Mouse (Mus musculus): ENCODE data around the gene Lrguk. TPM values are rescaled to one million over a fixed set of nuclear protein-coding genes. Genes with fewer than 3 reads are reported as not detected.

The Lrguk gene
- polyA plus RNA-seq, 1 experiment from 2014 or later = 0.34 TPM

- Histone ChIP-seq H3K27ac (no peak overlapping the region), H3K4me1 (peaks cover 17% of the 10 kb centered on the region), H3K4me2 (no peak overlapping the region), H3K4me3 (no peak overlapping the region), H3K9me3 (peaks cover 4% of the 10 kb centered on the region; the same call in 1 of the 2 replicates), H3K36me3 (no peaks in the 10 kb centered on the region), H3K9ac (no peak overlapping the region), H3K27me3 (no peaks in the 10 kb centered on the region)
- 85% methylated on average over 9 of the region's 9 CpGs for WGBS
- ATAC-seq (ENCODE audit: insufficient number of reproducible peaks, insufficient read depth, low FRiP score, low TSS enrichment, low read depth) = no peak
These were observed 119.8 kb downstream of the Lrguk start for GRCm38 (mm10) chr6:34149066-34149465.

DNA sequence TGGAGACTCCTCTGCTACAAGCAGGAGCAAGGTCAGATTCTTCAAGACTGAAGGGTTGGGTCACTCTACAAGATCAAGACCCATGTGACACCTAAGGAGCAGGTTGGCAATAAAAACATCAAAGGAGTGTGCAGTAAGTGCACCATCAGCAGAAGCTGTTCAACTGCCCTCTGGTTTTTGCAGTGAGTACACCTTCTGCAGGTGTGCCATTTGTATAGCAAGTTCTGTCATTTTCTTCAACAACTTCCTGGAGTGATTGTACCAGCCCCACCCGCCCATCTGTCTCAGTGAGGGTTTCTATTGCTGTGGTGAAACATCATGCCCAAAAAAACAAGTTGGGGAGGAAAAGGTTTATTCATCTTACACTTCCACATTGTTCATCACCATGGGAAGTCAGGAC, 120.6 kb downstream of the Lrguk start:
- Histone ChIP-seq H3K4me3 (no peak overlapping the region), H3K36me3 (no peaks in the 10 kb centered on the region), H3K4me2 (no peak overlapping the region), H3K9me3 (peaks cover 4% of the 10 kb centered on the region; the same call in 1 of the 2 replicates), H3K27ac (no peak overlapping the region), H3K27me3 (no peaks in the 10 kb centered on the region), H3K4me1 (peaks cover 23% of the 10 kb centered on the region), H3K9ac (no peak overlapping the region)
- 64% methylated on average over 1 of the region's 1 CpGs for WGBS
- ATAC-seq (ENCODE audit: insufficient number of reproducible peaks, insufficient read depth, low FRiP score, low TSS enrichment, low read depth) = no peak

DNA sequence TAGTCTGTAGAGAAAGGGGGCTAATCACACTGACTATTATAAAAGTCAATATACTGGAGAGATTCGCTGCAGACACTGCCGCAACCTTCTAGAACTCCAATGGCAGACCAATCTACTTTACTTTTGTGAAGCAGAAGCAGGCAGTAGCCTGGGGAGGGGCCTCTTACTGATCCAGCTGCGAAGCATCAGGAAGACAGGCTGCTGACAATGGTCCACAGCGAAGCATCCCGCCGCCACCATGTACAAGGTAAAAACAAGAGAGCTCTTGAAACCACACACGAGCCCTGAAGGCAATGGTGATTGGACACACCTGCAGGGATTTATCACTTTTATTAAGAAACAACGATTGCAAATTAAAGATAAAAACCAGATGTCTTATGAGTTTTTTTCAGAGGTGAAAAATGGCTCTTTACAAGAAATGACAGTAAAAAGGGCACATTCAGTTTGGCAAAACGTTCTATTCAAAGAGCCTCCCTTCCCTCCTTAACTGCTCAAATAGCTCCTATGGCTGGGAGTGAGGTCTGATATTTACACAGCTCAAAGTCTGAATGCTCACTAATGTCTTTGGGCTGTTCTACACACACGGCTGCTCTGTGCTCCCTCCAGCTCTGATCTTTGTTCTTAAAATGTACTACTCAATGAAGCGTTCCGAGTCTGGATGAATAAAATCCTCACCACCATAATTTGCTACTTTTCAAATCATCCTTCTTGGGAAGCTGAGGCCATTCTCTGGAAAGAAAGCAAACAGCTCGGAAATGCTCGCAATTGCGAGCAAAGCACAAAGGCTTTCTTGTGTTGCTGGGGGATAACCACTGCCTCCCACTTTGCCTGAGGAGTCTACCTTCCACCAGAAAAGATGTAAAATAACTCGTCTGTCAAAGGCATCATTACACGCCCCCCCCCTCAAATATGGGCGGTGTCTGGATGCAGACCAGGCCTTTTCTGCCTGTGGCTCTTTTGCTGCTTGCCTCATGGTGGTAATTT, 124.1 kb downstream of the Lrguk start:
- peaks cover 45% of the 10 kb centered on the region for H3K4me1 ChIP-seq
- no peak for ATAC-seq (ENCODE audit: insufficient number of reproducible peaks, insufficient read depth, low FRiP score, low TSS enrichment, low read depth)
- H3K9ac ChIP-seq = peak overlapping the region; percentile 23; the same call in 1 of the 2 replicates
- peak overlapping the region; percentile 88 for H3K27ac ChIP-seq
- no peak overlapping the region for H3K4me3 ChIP-seq
- peaks cover 19% of the 10 kb centered on the region for H3K36me3 ChIP-seq
- H3K9me3 ChIP-seq = no peaks in the 10 kb centered on the region
- no peaks in the 10 kb centered on the region for H3K27me3 ChIP-seq
- 23% methylated on average over 18 of the region's 18 CpGs for WGBS
- peak overlapping the region; percentile 25 for H3K4me2 ChIP-seq

DNA sequence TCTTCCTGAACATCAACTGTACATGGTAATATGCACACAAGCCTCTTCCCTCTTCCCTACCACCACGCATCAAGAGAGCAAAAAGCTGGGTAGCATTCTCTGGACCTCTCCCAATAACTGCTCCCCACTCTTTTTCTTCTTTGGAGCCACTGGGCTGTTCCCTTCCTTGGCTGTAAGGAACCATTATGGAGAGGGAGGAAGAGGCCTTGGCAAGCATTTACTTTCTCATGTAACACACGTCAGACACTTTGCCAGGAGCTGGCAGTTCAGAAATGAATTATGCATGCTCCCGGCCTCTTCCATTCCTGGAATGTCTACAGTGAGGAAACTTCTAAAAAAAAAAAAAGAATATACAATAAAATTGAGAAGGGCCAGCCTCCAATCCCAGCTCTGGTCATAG, 125.0 kb downstream of the Lrguk start:
- H3K4me2 ChIP-seq = peak overlapping the region; percentile 25; the same call in 1 of the 2 replicates
- 0 out of 2 replicates have a peak, but pooled peaks have one; percentile 49 for ATAC-seq (ENCODE audit: insufficient number of reproducible peaks, insufficient read depth, low FRiP score, low TSS enrichment, low read depth)
- no peak overlapping the region for H3K4me3 ChIP-seq
- H3K27ac ChIP-seq = peak overlapping the region; percentile 88
- no peaks in the 10 kb centered on the region for H3K27me3 ChIP-seq
- no peaks in the 10 kb centered on the region for H3K9me3 ChIP-seq
- WGBS = 22% methylated on average over 3 of the region's 3 CpGs
- H3K9ac ChIP-seq = 0 out of 2 replicates have a peak overlapping the region, but pooled peaks have one; percentile 23
- peaks cover 27% of the 10 kb centered on the region for H3K36me3 ChIP-seq
- peaks cover 45% of the 10 kb centered on the region for H3K4me1 ChIP-seq

DNA sequence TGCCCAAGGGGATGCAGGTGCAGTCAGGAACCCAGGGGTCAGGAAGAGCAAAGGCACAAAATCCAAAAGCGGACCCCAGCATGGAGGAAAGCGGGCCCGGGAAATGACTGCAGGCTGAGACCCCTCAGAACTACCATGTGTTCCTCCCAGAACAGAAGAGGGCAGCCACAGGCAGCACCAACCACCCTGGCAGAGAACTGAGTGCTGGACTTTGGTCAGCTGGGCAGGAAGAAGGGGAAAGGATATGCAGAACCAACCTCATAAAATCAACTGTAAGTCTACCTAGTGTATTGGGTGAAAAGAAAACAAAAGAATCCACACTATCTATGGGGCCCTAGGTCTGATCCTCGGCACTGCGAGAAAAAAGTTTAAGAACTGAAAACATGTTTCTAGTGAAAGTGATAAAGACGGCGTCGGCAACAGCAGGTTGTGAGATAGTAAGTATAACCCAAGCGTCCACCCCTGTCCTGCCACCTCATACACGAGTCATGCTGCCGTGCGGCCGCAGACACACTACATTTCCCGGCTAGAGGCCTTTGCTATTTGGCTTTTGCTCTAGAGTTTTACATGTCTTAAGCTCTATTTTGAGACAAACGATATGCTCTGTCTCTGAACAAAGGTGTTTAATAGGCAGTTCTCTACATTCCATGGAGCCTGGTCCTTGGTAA, 126.0 kb downstream of the Lrguk start:
- H3K27me3 ChIP-seq = no peaks in the 10 kb centered on the region
- H3K9ac ChIP-seq = no peak overlapping the region
- H3K27ac ChIP-seq = peak overlapping the region; percentile 88

DNA sequence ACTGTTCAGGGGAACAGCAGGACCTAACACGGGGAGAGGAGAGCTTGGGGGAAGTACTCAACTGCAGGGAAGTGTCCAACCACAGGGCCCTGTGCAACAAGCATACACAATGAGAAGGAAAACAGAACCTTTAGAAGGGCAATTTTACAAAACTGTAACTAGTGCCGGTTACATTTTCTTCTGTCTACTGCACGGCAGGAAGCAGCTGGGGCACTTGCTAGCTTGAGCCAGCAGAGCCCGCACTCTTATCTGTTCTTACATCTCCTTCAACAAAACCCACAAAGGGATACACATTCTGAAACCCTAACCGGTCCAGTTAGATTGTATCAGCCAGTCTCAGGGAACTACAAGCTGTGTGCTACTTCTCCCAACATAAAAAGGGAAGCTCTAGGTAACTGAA, 126.8 kb downstream of the Lrguk start:
- 47% methylated on average over 5 of the region's 5 CpGs for WGBS
- Histone ChIP-seq H3K9ac (no peak overlapping the region), H3K4me1 (peaks cover 45% of the 10 kb centered on the region), H3K4me3 (no peak overlapping the region), H3K4me2 (no peak overlapping the region; the same call in 1 of the 2 replicates), H3K9me3 (no peaks in the 10 kb centered on the region), H3K36me3 (peaks cover 46% of the 10 kb centered on the region), H3K27ac (peak overlapping the region; percentile 88), H3K27me3 (no peaks in the 10 kb centered on the region)
- peak; percentile 17; the same call in 1 of the 2 replicates for ATAC-seq (ENCODE audit: insufficient number of reproducible peaks, insufficient read depth, low FRiP score, low TSS enrichment, low read depth)

More for the DNA sequence above, 126.0 kb downstream of the Lrguk start:
- Histone ChIP-seq H3K4me2 (no peak overlapping the region), H3K9me3 (no peaks in the 10 kb centered on the region), H3K4me1 (peaks cover 45% of the 10 kb centered on the region), H3K36me3 (peaks cover 38% of the 10 kb centered on the region), H3K4me3 (no peak overlapping the region)
- 88% methylated on average over 15 of the region's 15 CpGs for WGBS
- no peak for ATAC-seq (ENCODE audit: insufficient number of reproducible peaks, insufficient read depth, low FRiP score, low TSS enrichment, low read depth)

DNA sequence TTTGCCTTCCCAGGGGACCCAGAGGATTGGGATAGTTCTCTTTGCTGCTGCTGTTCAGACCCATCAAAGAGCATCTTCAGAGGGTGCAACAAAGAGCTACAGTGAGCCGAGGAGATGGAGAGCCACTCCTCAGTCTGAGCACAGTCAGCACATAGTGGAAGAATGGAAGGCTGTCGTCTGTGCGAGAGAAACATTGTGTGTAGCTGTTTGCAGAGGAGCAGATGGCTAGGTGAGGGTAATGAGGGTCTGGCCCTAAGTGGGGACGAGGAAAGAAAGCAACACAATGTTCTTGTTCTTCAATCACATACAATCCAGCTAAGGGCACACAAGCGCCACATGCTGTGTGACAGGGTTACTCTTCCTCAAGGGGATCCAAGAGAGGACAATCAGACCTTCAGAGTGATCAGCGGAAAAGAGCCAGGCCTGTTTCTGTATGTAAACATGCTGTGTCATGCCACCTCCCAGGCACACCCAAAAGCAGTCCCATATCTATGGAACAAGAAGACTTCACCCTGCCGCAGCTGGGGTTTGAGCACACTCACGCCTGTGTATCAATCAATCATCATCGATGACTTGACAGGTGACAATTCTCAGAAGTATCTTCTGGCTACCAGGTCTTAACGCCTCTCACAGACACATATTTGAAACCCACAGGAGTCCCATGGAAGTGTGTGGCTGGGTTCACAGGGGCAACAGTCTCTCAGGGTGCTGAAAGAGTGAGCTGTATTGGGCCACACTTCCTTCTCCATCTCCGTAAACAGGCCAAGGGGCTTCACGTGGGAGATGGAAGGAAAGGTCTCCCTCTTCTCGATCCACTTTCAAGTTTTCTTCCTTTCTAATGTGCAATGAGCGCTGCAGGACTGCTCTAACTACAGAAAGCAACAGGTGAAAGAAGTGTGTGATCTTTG, 127.8 kb downstream of the Lrguk start:
- no peak overlapping the region for H3K4me3 ChIP-seq
- ATAC-seq (ENCODE audit: insufficient number of reproducible peaks, insufficient read depth, low FRiP score, low TSS enrichment, low read depth) = no peak
- no peaks in the 10 kb centered on the region for H3K27me3 ChIP-seq
- WGBS = 77% methylated on average over 14 of the region's 14 CpGs
- peaks cover 45% of the 10 kb centered on the region for H3K4me1 ChIP-seq
- H3K27ac ChIP-seq = peak overlapping the region; percentile 88; the same call in 1 of the 2 replicates
- no peak overlapping the region for H3K4me2 ChIP-seq
- no peaks in the 10 kb centered on the region for H3K9me3 ChIP-seq
- no peak overlapping the region for H3K9ac ChIP-seq
- H3K36me3 ChIP-seq = peaks cover 55% of the 10 kb centered on the region

- Histone ChIP-seq H3K4me2 (no peak overlapping the region), H3K4me3 (no peak overlapping the region), H3K4me1 (peaks cover 20% of the 10 kb centered on the region), H3K27ac (no peak overlapping the region), H3K36me3 (peaks cover 80% of the 10 kb centered on the region), H3K9ac (no peak overlapping the region), H3K9me3 (no peaks in the 10 kb centered on the region), H3K27me3 (no peaks in the 10 kb centered on the region)
- ATAC-seq (ENCODE audit: insufficient number of reproducible peaks, insufficient read depth, low FRiP score, low TSS enrichment, low read depth) = no peak
- 82% methylated on average over 23 of the region's 23 CpGs for WGBS
These were observed 131.0 kb downstream of the Lrguk start for GRCm38 (mm10) chr6:34159998-34160815.

GRCm38 (mm10) chr6:34160816-34161310, 131.6 kb downstream of the Lrguk start:
- WGBS = 94% methylated on average over 7 of the region's 7 CpGs

GRCm38 (mm10) chr6:34161511-34161910, 132.3 kb downstream of the Lrguk start:
- 91% methylated on average over 7 of the region's 7 CpGs for WGBS
- ATAC-seq (ENCODE audit: insufficient number of reproducible peaks, insufficient read depth, low FRiP score, low TSS enrichment, low read depth) = no peak
- H3K4me2 ChIP-seq = no peak overlapping the region

More at GRCm38 (mm10) chr6:34160816-34161310, 131.6 kb downstream of the Lrguk start:
- no peaks in the 10 kb centered on the region for H3K9me3 ChIP-seq
- H3K27ac ChIP-seq = no peak overlapping the region
- no peak for ATAC-seq (ENCODE audit: insufficient number of reproducible peaks, insufficient read depth, low FRiP score, low TSS enrichment, low read depth)
- no peak overlapping the region for H3K4me2 ChIP-seq
- H3K27me3 ChIP-seq = no peaks in the 10 kb centered on the region
- H3K4me1 ChIP-seq = peaks cover 14% of the 10 kb centered on the region
- no peak overlapping the region for H3K4me3 ChIP-seq
- H3K36me3 ChIP-seq = peaks cover 87% of the 10 kb centered on the region
- H3K9ac ChIP-seq = no peak overlapping the region

More at GRCm38 (mm10) chr6:34161511-34161910, 132.3 kb downstream of the Lrguk start:
- H3K4me1 ChIP-seq = peaks cover 7% of the 10 kb centered on the region
- H3K9ac ChIP-seq = no peak overlapping the region
- H3K36me3 ChIP-seq = peaks cover 93% of the 10 kb centered on the region
- H3K9me3 ChIP-seq = no peaks in the 10 kb centered on the region
- no peak overlapping the region for H3K4me3 ChIP-seq
- H3K27ac ChIP-seq = no peak overlapping the region
- H3K27me3 ChIP-seq = no peaks in the 10 kb centered on the region

Data from embryonic facial prominence, embryonic 13.5 days (tissue).